Mouse (Mus musculus): ENCODE data around the gene Kctd8.

- TF ChIP-seq MAX (IDR thresholded peaks at IDR 0.05) (no peak), CTCF (IDR thresholded peaks at IDR 0.05; ENCODE audit: control insufficient read depth, insufficient read depth, insufficient read length) (no peak), USF1 (IDR thresholded peaks at IDR 0.05; ENCODE audit: low read depth) (no peak), CEBPB (IDR thresholded peaks at IDR 0.05; ENCODE audit: low read depth) (no peak)
Measured at GRCm38 (mm10) chr5:69327561-69327960, 13.9 kb downstream of the Kctd8 start.
